Mouse (Mus musculus) layer of hippocampus, adult 6 months (tissue): ENCODE data around the gene C330007P06Rik. TPM values are rescaled to one million over a fixed set of nuclear protein-coding genes. Genes with fewer than 3 reads are reported as not detected.

Source experiments
- long read RNA-seq, 2 experiments: library from polyadenylated mRNA; unstranded; transcript quantifications; one replicate each; pipeline ENCODE4 v2.0.0; 2019 to 2020
- polyA plus RNA-seq: library from polyadenylated mRNA; unstranded; fragments of <200 nt; fragmentation: Nextera tagmentation; gene quantifications from 2 replicates; pipeline ENCODE4 v1.2.3, GENCODE M21; 2021

The C330007P06Rik gene
- polyA plus RNA-seq = 23.2 and 25.5 TPM in 2 replicates
- long read RNA-seq, experiment 1, transcript C330007P06Rik-202 (7 exons, 3,340 nt) = major isoform, 61 of 83 reads
- long read RNA-seq, experiment 1, partial matches to known transcripts = 2 of 83 reads
- long read RNA-seq, experiment 1, other reads (novel, unspliced or antisense) = 20 of 83 reads
- long read RNA-seq, experiment 2, transcript C330007P06Rik-202 (7 exons, 3,340 nt) = major isoform, 286 of 321 reads
- long read RNA-seq, experiment 2, partial matches to known transcripts = 3 of 321 reads
- long read RNA-seq, experiment 2, other reads (novel, unspliced or antisense) = 31 of 321 reads

GRCm38 (mm10) chrX:36873765-36874164 is at the start of gene C330007P06Rik, which contains the start of gene Ube2a:
Gene C330007P06Rik, minus strand, starts transcription at chrX:36874111.
Gene Ube2a, plus strand, starts transcription at chrX:36873900.

GRCm38 (mm10) chrX:36902321-36903114 is 28.6 kb upstream of the C330007P06Rik start, which contains the start of gene Nkrf:
Gene Nkrf, minus strand, starts transcription at chrX:36902899.

GRCm38 (mm10) chrX:36795424-36796162 is 78.3 kb downstream of the C330007P06Rik start, which contains the start of gene Slc25a5:
Gene Slc25a5, plus strand, starts transcription at chrX:36795651.

Other genes starting within 250 kb of the C330007P06Rik start
- 3.4 and 3.7 TPM in 2 replicates for gene Akap17b, start 228.7 kb downstream of the C330007P06Rik start, polyA plus RNA-seq
- gene Slc25a43, start 130.5 kb downstream of the C330007P06Rik start, polyA plus RNA-seq = 0.13 TPM in 2 replicates
- 357 and 458 TPM in 2 replicates for gene Slc25a5, start 78.5 kb downstream of the C330007P06Rik start, polyA plus RNA-seq
- gene Ube2a, start 211 bp downstream of the C330007P06Rik start, polyA plus RNA-seq = 67.2 and 70.9 TPM in 2 replicates
- 11.6 and 11.9 TPM in 2 replicates for gene Nkrf, start 28.8 kb upstream of the C330007P06Rik start, polyA plus RNA-seq
- 29.7 and 31.6 TPM in 2 replicates for gene Sept6, start 117.7 kb upstream of the C330007P06Rik start, polyA plus RNA-seq
- not detected in 2 replicates for gene Sowahd, start 174.7 kb upstream of the C330007P06Rik start, polyA plus RNA-seq
- 1,190 and 1,219 TPM in 2 replicates for gene Rpl39, start 211.3 kb upstream of the C330007P06Rik start, polyA plus RNA-seq
- gene Upf3b, start 236.2 kb upstream of the C330007P06Rik start, polyA plus RNA-seq = 9.2 and 10.0 TPM in 2 replicates